Mouse (Mus musculus): ENCODE data around the gene Dspp. TPM values are rescaled to one million over a fixed set of nuclear protein-coding genes. Genes with fewer than 3 reads are reported as not detected.

The Dspp gene
- polyA plus RNA-seq, 1 experiment from 2014 or later = not detected

DNA sequence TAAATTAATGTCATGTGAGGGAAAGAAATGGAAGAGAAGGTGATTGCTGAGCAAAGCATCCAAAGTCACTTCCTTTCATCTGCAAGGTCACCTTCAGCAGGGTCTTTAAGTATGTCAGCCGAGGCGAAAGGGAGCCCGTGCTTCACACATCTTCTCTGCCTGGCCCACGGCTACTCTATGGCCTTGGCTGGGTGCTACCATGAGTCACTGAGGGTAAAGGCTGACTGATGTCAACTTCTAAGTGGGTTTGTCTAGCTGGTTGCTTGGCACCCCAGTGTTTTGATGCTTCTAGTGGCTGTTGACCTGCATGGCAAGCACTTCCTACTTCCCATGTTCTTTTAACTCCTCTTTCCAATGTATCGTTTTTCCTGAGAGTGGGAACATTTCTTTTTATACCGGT is 20.3 kb upstream of the Dspp start:
- 90% methylated on average over 6 of the region's 6 CpGs for WGBS
- Histone ChIP-seq H3K4me3 (no peak overlapping the region), H3K9ac (replicated peaks) (no peak overlapping the region), H3K27me3 (no peaks in the 10 kb centered on the region), H3K36me3 (no peaks in the 10 kb centered on the region), H3K4me2 (replicated peaks) (no peak overlapping the region), H3K9me3 (no peaks in the 10 kb centered on the region), H3K4me1 (no peaks in the 10 kb centered on the region), H3K27ac (replicated peaks) (no peak overlapping the region)
- no peak for ATAC-seq (ENCODE audit: low FRiP score, low read depth)

GRCm38 (mm10) chr5:104157701-104158100 is 12.8 kb upstream of the Dspp start:
- Histone ChIP-seq H3K36me3 (no peaks in the 10 kb centered on the region), H3K9ac (replicated peaks) (no peak overlapping the region), H3K27me3 (no peaks in the 10 kb centered on the region), H3K4me3 (no peak overlapping the region), H3K4me2 (replicated peaks) (no peak overlapping the region), H3K9me3 (no peaks in the 10 kb centered on the region), H3K4me1 (no peaks in the 10 kb centered on the region), H3K27ac (replicated peaks) (no peak overlapping the region)
- 90% methylated on average over 7 of the region's 7 CpGs for WGBS
- ATAC-seq (ENCODE audit: low FRiP score, low read depth) = no peak

DNA sequence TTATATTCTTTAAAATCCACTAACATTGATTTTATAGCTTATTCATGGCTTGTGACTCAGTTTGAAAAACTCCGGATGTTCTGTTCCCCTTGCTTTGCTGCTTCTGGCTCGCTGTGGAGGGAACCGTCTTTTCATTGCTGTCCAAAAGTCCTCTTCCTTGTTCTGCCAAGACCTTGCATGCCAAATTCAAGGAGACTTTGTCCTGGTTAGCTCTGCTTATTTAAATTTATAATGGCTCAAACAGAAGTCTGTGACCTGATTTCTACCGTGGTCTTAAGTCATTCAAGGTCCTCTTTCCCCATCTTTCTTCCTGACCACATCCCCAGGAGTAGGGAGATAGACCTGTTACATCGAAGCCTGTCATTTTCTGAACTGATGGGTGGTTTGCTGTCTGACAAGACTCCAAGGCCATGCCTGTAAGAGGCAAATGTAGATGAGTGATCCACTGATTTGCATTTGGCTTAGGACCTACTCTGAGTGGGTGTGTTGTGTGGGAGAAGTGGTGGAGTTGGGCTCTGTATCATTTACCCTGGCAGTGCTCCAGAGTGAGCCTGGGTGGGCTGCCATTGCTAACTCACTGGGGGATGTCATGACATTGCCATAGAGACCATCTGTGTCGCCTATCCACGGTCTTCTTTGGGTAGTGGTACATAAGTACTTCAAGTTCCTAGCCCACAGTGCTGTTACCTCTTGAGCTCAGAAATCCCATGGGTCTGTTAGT is 12.0 kb upstream of the Dspp start:
- Histone ChIP-seq H3K27me3 (no peaks in the 10 kb centered on the region), H3K27ac (replicated peaks) (no peak overlapping the region), H3K4me2 (replicated peaks) (no peak overlapping the region), H3K9ac (replicated peaks) (no peak overlapping the region), H3K9me3 (no peaks in the 10 kb centered on the region), H3K36me3 (no peaks in the 10 kb centered on the region), H3K4me3 (no peak overlapping the region), H3K4me1 (no peaks in the 10 kb centered on the region)
- no peak for ATAC-seq (ENCODE audit: low FRiP score, low read depth)
- WGBS = 85% methylated on average over 7 of the region's 7 CpGs

DNA sequence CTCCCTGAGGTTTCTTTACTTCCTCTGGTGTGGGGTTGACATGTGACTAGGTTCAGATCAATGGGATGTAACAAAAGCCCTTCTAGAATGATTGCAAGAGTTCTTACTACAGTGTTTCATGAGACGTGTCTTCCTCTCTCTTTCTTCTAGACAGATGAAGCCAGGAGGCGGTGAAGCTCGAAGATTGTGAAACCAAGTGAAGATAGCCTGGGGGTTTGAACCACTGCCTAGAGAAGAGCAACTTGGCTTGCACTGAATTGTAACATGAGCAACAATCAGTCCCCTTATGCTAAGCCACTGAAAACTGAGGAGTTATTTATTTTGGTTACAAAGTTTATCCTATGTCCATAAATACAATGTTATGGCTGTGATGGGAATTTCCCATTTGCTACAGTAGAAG is 9.9 kb upstream of the Dspp start:
- no peak overlapping the region for H3K9ac ChIP-seq (replicated peaks)
- H3K27me3 ChIP-seq = no peaks in the 10 kb centered on the region
- no peak overlapping the region for H3K4me3 ChIP-seq
- ATAC-seq (ENCODE audit: low FRiP score, low read depth) = no peak
- WGBS = 79% methylated on average over 3 of the region's 3 CpGs
- no peak overlapping the region for H3K27ac ChIP-seq (replicated peaks)
- no peaks in the 10 kb centered on the region for H3K36me3 ChIP-seq
- no peak overlapping the region for H3K4me2 ChIP-seq (replicated peaks)
- H3K4me1 ChIP-seq = no peaks in the 10 kb centered on the region
- no peaks in the 10 kb centered on the region for H3K9me3 ChIP-seq

DNA sequence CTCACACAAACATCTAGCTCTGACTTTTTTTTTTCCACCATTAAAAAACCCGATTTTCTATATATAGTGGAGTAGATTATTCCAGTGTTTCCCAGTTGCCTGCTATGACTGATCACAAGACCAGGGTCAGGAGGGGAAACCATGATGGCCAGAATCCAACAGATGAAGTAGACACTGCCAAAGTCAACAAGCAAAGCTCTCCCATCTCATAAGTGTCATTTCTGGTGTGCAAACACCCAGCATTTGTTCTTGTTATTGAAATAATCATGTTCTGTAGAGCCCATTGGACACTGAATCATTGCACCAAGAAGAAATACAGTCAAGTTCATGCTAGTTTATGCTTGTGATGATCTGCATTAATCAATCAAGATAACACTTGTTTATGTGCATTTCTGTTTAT is 9.1 kb upstream of the Dspp start:
- ATAC-seq (ENCODE audit: low FRiP score, low read depth) = no peak
- H3K27ac ChIP-seq (replicated peaks) = no peak overlapping the region
- 96% methylated on average over 1 of the region's 1 CpGs for WGBS
- no peak overlapping the region for H3K9ac ChIP-seq (replicated peaks)
- no peaks in the 10 kb centered on the region for H3K36me3 ChIP-seq
- no peaks in the 10 kb centered on the region for H3K4me1 ChIP-seq
- no peak overlapping the region for H3K4me2 ChIP-seq (replicated peaks)
- H3K27me3 ChIP-seq = no peaks in the 10 kb centered on the region
- H3K4me3 ChIP-seq = no peak overlapping the region
- H3K9me3 ChIP-seq = no peaks in the 10 kb centered on the region

DNA sequence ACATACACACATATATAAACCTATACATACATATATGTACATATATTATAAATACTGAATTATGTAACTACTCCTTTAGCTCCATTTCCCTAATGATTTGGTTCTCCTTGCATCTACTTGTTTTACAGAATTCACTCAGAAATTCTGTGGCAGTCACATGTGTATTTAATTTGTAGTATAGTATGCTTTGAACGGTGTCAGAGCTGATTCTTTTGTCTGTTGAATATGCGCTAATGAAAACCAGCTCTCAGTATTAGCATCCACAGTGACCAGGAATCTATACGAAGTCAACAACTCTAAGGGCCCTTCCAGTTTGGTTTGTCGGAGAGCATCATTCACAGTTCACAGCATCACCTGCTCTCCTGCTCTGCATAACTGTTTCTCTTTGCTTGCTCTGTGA is 7.0 kb upstream of the Dspp start:
- H3K9me3 ChIP-seq = no peaks in the 10 kb centered on the region
- WGBS = 81% methylated on average over 4 of the region's 4 CpGs
- H3K9ac ChIP-seq (replicated peaks) = no peak overlapping the region
- no peaks in the 10 kb centered on the region for H3K27me3 ChIP-seq
- no peak overlapping the region for H3K27ac ChIP-seq (replicated peaks)
- no peak overlapping the region for H3K4me2 ChIP-seq (replicated peaks)
- no peaks in the 10 kb centered on the region for H3K36me3 ChIP-seq
- no peak for ATAC-seq (ENCODE audit: low FRiP score, low read depth)
- H3K4me1 ChIP-seq = no peaks in the 10 kb centered on the region
- no peak overlapping the region for H3K4me3 ChIP-seq

DNA sequence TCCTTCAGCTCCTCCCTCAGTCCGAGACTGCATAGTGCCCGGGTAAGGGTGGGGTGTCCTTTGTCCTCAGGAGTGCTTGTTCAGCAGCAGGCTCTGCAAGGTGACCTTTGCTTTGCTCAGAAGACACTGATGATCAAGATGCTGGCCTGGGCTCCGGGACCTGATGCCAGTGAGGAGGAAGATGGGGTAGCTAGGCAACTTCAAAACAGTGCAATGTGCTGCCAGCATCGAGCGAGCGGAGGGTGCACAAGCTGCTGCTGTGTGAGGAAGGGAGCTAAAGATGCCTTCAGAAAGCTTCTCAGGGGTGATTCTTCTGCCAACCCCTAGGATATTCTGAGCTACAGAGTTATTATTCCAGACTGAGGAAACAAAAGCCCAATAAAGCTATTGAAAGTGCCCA is 2.6 kb downstream of the Dspp start:
- Histone ChIP-seq H3K4me1 (no peaks in the 10 kb centered on the region), H3K4me2 (replicated peaks) (no peak overlapping the region), H3K9ac (replicated peaks) (no peak overlapping the region), H3K27ac (replicated peaks) (no peak overlapping the region), H3K4me3 (no peak overlapping the region), H3K9me3 (0 out of 2 replicates have a peak, but pooled peaks cover 2% of the 10 kb centered on the region), H3K36me3 (no peaks in the 10 kb centered on the region), H3K27me3 (no peaks in the 10 kb centered on the region)
- ATAC-seq (ENCODE audit: low FRiP score, low read depth) = no peak
- 75% methylated on average over 6 of the region's 6 CpGs for WGBS

GRCm38 (mm10) chr5:104183743-104184142 is 13.2 kb downstream of the Dspp start:
- Histone ChIP-seq H3K4me2 (replicated peaks) (no peak overlapping the region), H3K4me3 (no peak overlapping the region), H3K4me1 (no peaks in the 10 kb centered on the region), H3K36me3 (no peaks in the 10 kb centered on the region), H3K27me3 (no peaks in the 10 kb centered on the region), H3K9me3 (peaks cover 7% of the 10 kb centered on the region; the same call in 1 of the 2 replicates), H3K9ac (replicated peaks) (no peak overlapping the region), H3K27ac (replicated peaks) (no peak overlapping the region)
- 72% methylated on average over 1 of the region's 1 CpGs for WGBS
- no peak for ATAC-seq (ENCODE audit: low FRiP score, low read depth)

DNA sequence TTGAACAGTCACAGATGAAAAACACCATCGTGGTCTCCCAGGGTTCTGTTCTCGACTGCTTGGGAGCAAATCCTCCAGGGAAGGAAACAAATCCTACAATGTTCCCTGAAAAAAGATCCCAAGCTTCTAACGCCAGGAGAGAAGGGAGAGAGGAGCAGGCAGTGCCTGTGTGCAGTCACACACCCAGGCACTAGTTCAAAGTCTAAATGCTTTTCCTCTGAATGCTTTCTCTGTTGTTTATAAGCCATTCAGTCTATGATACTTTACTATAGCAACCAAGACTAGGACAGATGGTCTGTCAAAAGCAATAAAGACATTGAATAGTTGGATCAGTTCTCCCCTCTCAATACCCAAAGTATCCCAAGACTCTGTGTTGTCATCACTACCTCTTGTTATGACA is 16.8 kb downstream of the Dspp start:
- Histone ChIP-seq H3K27ac (replicated peaks) (no peak overlapping the region), H3K4me1 (no peaks in the 10 kb centered on the region), H3K9ac (replicated peaks) (no peak overlapping the region), H3K4me3 (no peak overlapping the region), H3K36me3 (no peaks in the 10 kb centered on the region), H3K9me3 (no peaks in the 10 kb centered on the region), H3K27me3 (no peaks in the 10 kb centered on the region), H3K4me2 (replicated peaks) (no peak overlapping the region)
- ATAC-seq (ENCODE audit: low FRiP score, low read depth) = no peak
- WGBS = 67% methylated on average over 3 of the region's 3 CpGs

- Histone ChIP-seq H3K27ac (replicated peaks) (no peak overlapping the region), H3K27me3 (no peaks in the 10 kb centered on the region), H3K36me3 (no peaks in the 10 kb centered on the region), H3K9ac (replicated peaks) (no peak overlapping the region), H3K4me1 (no peaks in the 10 kb centered on the region), H3K4me2 (replicated peaks) (no peak overlapping the region), H3K9me3 (no peaks in the 10 kb centered on the region), H3K4me3 (no peak overlapping the region)
- 86% methylated on average over 1 of the region's 1 CpGs for WGBS
- ATAC-seq (ENCODE audit: low FRiP score, low read depth) = no peak
Observed at GRCm38 (mm10) chr5:104195086-104195485, 24.6 kb downstream of the Dspp start.

- Histone ChIP-seq H3K9ac (replicated peaks) (no peak overlapping the region), H3K36me3 (no peaks in the 10 kb centered on the region), H3K27ac (replicated peaks) (no peak overlapping the region), H3K27me3 (no peaks in the 10 kb centered on the region), H3K9me3 (no peaks in the 10 kb centered on the region), H3K4me3 (no peak overlapping the region), H3K4me1 (no peaks in the 10 kb centered on the region), H3K4me2 (replicated peaks) (no peak overlapping the region)
- no peak for ATAC-seq (ENCODE audit: low FRiP score, low read depth)
- 94% methylated on average over 12 of the region's 12 CpGs for WGBS
Observed at GRCm38 (mm10) chr5:104201153-104201950, 30.8 kb downstream of the Dspp start.

DNA sequence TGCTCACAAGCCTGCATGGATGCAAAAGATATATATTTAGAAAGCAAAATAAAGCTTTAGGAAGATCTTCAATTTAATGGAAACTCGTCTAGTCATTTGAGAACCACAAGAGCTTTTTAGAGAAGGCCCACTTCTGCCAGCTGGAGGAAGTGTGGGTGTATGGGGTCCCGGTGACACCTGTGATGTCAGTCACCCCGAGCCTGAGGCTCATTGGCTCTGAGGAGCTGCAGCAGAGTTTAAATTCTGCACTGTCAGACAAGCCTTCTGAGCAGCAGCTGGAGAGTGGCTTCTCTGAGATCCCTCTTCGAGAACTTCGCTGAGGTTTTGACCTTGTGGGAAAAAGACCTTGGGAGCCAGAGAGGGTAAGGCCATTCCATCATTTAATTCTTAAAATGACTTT is 31.8 kb downstream of the Dspp start, which contains the start of gene Dmp1:
Gene Dmp1 (plus strand): TSS at position 263 of the 400 bp plus-strand sequence.
- ATAC-seq (ENCODE audit: low FRiP score, low read depth) = no peak
- Histone ChIP-seq H3K4me2 (replicated peaks) (no peak within 1 kb of the TSS), H3K36me3 (no peaks in the 10 kb centered on the region), H3K4me3 (no peak within 1 kb of the TSS), H3K9ac (replicated peaks) (no peak within 1 kb of the TSS), H3K27ac (replicated peaks) (no peak within 1 kb of the TSS; the same call in 1 of the 2 replicates), H3K4me1 (no peaks in the 10 kb centered on the region), H3K9me3 (no peaks in the 10 kb centered on the region), H3K27me3 (no peaks in the 10 kb centered on the region)
- 78% methylated on average over 5 of the region's 5 CpGs for WGBS

Data from midbrain, embryonic 12.5 days (tissue).